Mouse (Mus musculus): ENCODE results near the gene Mob1a. TPM values are rescaled to one million over a fixed set of nuclear protein-coding genes. Genes with fewer than 3 reads are reported as not detected.

Mob1a gene
- polyA plus RNA-seq, 1 experiment = 39.3 TPM

DNA sequence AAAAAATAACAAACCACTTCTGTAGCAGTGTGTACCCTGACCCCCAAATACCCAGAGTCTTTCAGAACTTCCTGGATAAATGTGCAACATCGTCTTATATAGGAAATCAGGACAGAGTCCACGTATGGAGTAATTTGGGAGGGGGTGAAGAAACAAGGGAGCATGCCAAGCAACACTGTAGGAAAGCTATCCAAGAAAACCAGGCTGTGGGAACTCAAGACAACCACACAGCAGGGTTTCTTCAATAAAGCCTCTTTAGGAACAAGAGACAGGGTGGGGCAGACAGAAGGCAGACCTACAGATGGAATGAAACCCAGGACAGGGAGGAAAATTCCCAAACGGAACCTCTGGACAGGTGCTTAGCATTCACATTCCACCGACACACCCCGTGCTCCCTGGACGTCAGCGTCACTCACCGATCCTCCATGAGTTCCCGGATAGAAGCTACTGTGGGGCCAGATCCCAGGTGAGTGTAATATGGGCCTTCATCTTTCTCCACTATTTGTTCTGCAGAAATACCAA, 59.8 kb downstream of the Mob1a start:
- no peak for DNase-seq (ENCODE audit: low read depth)

DNA sequence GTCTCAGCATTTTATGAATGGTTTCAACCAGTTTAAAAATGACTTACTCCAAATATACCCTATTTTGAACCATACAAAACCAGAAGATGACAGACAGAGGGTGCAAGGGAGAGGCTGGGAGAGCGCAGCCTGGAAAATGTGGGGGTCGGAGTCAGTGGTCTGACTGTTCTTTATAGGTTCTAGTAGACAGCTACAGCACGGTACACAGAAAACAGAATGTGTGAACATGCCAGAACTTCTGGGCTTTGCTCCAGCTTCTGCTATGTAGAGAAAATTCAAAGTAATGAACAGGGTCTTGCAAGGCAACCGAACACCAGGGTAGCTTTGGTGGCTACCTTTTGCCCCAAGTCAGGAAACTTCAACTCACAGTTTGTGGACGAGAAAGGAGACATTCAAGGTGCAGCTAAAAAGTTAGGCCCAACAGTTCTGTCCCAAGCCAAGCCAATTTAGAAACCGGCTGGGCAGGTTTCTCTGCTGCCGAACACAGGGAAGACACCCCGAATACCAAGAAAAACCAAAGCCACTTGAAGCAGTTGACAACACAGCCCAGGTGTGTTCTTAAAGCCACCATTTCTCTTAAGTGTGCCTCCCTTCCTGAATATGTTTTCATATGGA, 66.5 kb downstream of the Mob1a start:
- DNase-seq (ENCODE audit: low read depth) = no peak

Other genes with a start within 250 kb of the Mob1a start
- gene Pcgf1, start 248.1 kb upstream of the Mob1a start, polyA plus RNA-seq (2012; rRNA removed) = 15.8 and 23.1 TPM in 2 replicates
- 1.9 and 2.5 TPM in 2 replicates for gene Lbx2, start 239.6 kb upstream of the Mob1a start, polyA plus RNA-seq (2012; rRNA removed)
- gene Ccdc142, start 224.4 kb upstream of the Mob1a start, polyA plus RNA-seq (2012; rRNA removed) = 5.8 and 6.5 TPM in 2 replicates
- 4.0 and 4.4 TPM in 2 replicates for gene Gm42688, start 224.4 kb upstream of the Mob1a start, polyA plus RNA-seq (2012; rRNA removed)
- 71.5 and 89.4 TPM in 2 replicates for gene Mrpl53, start 217.0 kb upstream of the Mob1a start, polyA plus RNA-seq (2012; rRNA removed)
- gene Mogs, start 210.5 kb upstream of the Mob1a start, polyA plus RNA-seq (2012; rRNA removed) = 55.3 and 56.3 TPM in 2 replicates
- gene Wbp1, start 204.5 kb upstream of the Mob1a start, polyA plus RNA-seq (2012; rRNA removed) = 187 and 193 TPM in 2 replicates
- 17.1 and 30.1 TPM in 2 replicates for gene Ino80b, start 200.6 kb upstream of the Mob1a start, polyA plus RNA-seq (2012; rRNA removed)
- gene Rtkn, start 190.6 kb upstream of the Mob1a start, polyA plus RNA-seq (2012; rRNA removed) = 30.2 and 41.3 TPM in 2 replicates
- gene Wdr54, start 169.6 kb upstream of the Mob1a start, polyA plus RNA-seq (2012; rRNA removed) = 2.9 and 3.6 TPM in 2 replicates
- 2.7 and 4.4 TPM in 2 replicates for gene 1700003E16Rik, start 169.6 kb upstream of the Mob1a start, polyA plus RNA-seq (2012; rRNA removed)
- 101 and 114 TPM in 2 replicates for gene Dctn1, start 160.1 kb upstream of the Mob1a start, polyA plus RNA-seq (2012; rRNA removed)
- gene Slc4a5, start 106.2 kb upstream of the Mob1a start, polyA plus RNA-seq (2012; rRNA removed) = 0.96 and 2.3 TPM in 2 replicates
- 37.8 and 49.5 TPM in 2 replicates for gene Mthfd2, start 108 bp upstream of the Mob1a start, polyA plus RNA-seq (2012; rRNA removed)
- 20.1 and 20.2 TPM in 2 replicates for gene Bola3, start 23.1 kb downstream of the Mob1a start, polyA plus RNA-seq (2012; rRNA removed)
- 10.6 and 16.0 TPM in 2 replicates for gene Tet3, start 133.1 kb downstream of the Mob1a start, polyA plus RNA-seq (2012; rRNA removed)
- gene Dguok, start 181.0 kb downstream of the Mob1a start, polyA plus RNA-seq (2012; rRNA removed) = 80.1 and 80.7 TPM in 2 replicates
- gene Actg2, start 210.2 kb downstream of the Mob1a start, polyA plus RNA-seq (2012; rRNA removed) = 1,397 and 1,448 TPM in 2 replicates
- gene Stambp, start 246.7 kb downstream of the Mob1a start, polyA plus RNA-seq (2012; rRNA removed) = 22.6 and 22.9 TPM in 2 replicates